Mouse (Mus musculus): ENCODE results near the gene Daam1. TPM values are rescaled to one million over a fixed set of nuclear protein-coding genes. Genes with fewer than 3 reads are reported as not detected.

Gene Daam1
- polyA plus RNA-seq (2015; fragmentation: Nextera tagmentation; extraction: Ambion mirVana) = 12.2 and 13.8 TPM in 2 replicates

DNA sequence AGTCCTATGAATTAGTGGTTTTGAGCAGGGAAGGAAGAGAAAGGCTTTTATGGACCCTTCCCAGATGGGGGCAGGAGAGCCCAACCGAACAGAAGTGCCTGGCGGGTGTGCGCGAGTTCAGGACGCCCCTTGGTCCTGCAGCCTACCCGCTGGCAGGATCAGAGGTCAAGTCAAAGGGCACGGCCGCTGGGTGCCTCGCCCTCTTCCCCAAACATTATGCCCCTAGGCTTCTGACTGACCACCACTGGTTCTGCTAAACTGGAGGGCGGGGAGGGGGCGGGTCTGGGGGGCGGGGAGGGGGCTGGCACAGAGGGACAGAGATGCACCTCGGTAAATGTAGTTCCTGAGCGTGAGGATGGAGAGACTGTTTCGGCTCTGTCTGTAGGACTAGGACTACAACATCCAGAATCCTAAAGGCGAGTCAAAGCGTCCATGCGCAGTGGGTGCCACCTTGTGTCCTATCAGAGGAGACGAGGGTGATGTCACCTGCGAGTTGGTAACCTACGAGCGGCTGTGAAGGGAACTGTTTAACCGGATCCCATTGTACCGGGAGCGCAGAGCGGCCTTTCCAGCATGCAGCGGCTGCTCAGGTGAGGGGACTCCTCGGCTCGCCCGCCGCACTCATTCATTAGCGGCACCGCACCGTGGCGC lies at the start of gene Daam1:
TSS of gene Daam1 (plus strand) at position 472 of the 651 bp plus-strand sequence.
- no peaks in the 10 kb centered on the region for H3K27me3 ChIP-seq
- under 1% methylated on average over 35 of the region's 35 CpGs for WGBS
- H3K9ac ChIP-seq = peak within 1 kb of the TSS; percentile 75
- no peaks in the 10 kb centered on the region for H3K36me3 ChIP-seq
- no peaks in the 10 kb centered on the region for H3K9me3 ChIP-seq
- peak within 1 kb of the TSS; percentile 77 for H3K4me3 ChIP-seq
- ATAC-seq (ENCODE audit: borderline replicate concordance, extremely low read depth, low FRiP score, low TSS enrichment) = peak; percentile 99
- peak within 1 kb of the TSS; percentile 95 for H3K27ac ChIP-seq
- peak within 1 kb of the TSS; percentile 67 for H3K4me2 ChIP-seq
- peaks cover 43% of the 10 kb centered on the region for H3K4me1 ChIP-seq

DNA sequence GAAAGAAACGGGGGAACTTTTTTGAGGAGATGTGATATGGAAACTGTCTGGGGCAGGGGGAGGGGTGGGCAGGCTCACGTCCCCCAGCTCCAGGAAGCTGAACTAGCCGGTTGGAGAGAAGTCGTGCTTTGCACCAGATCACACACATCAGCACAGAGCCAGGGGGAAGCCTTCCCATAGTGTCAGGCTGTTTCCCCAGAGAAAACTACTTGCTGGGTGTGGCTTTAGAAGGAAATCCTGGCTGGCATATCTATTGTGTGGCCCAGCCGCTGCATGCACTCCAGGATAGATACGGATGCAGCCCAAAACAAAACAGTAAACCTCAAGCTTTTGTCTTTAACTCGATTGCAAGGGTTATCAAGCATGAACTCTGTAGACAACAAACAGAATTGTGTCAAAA lies 49.7 kb upstream of the Daam1 start:
- WGBS = 33% methylated on average over 7 of the region's 7 CpGs
- H3K36me3 ChIP-seq = no peaks in the 10 kb centered on the region
- ATAC-seq (ENCODE audit: borderline replicate concordance, extremely low read depth, low FRiP score, low TSS enrichment) = no peak; the same call in 1 of the 2 replicates
- no peak overlapping the region for H3K4me3 ChIP-seq
- no peak overlapping the region for H3K9ac ChIP-seq
- no peaks in the 10 kb centered on the region for H3K9me3 ChIP-seq
- H3K4me2 ChIP-seq = no peak overlapping the region
- 0 out of 2 replicates have a peak overlapping the region, but pooled peaks have one; percentile 19 for H3K27ac ChIP-seq
- H3K27me3 ChIP-seq = no peaks in the 10 kb centered on the region
- peaks cover 14% of the 10 kb centered on the region for H3K4me1 ChIP-seq

DNA sequence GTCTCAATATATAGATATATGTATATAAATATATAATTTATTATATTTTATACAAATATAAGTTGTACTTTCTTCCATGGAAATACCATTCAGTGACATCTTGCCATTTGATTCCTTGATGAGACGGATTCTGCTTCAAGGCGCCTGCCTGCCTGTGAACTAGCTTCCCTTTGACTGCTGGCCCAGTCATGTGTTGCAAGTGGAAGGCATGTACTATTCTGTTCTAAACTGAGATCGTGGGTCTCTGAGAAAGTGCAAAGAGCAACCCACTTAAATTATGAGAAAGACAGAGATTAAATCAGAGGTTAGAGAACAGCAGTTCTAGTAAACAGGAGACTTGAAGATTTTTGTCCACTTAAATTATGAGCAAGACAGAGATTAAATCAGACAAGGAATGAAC lies 46.9 kb upstream of the Daam1 start:
- no peaks in the 10 kb centered on the region for H3K9me3 ChIP-seq
- 0 out of 2 replicates have a peak, but pooled peaks cover 3% of the 10 kb centered on the region for H3K4me1 ChIP-seq
- H3K27me3 ChIP-seq = no peaks in the 10 kb centered on the region
- H3K4me3 ChIP-seq = no peak overlapping the region
- no peak overlapping the region for H3K27ac ChIP-seq
- no peak overlapping the region for H3K9ac ChIP-seq
- ATAC-seq (ENCODE audit: borderline replicate concordance, extremely low read depth, low FRiP score, low TSS enrichment) = no peak
- H3K4me2 ChIP-seq = no peak overlapping the region
- WGBS = 72% methylated on average over 3 of the region's 3 CpGs
- H3K36me3 ChIP-seq = no peaks in the 10 kb centered on the region

DNA sequence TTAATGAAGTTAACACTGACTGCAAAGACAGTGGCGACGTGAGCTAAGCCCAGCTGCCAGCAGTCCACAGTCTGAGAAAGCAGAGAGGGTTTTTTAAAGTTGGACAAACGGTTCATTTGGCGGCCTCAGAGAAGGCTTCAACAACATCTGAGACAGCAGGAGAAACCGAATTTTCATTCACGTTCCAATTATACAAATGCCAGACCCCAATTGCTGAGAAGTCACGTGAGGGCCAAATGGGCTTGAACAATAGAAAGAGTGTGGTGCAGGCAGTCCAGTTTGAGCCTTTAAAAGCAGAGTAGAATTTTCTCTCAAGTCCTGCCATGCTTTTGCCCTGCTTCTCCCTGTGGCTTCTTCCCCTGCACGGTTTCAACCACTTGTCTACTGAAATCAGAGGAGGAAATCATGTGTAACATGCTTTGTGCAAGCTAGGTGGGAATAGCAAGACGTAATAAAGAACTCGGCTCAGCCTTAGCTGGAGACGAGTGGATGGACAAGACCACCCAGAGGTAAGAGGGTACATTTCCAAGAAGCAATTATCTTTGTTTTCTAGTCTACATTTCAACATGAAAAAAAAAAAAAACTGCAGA lies 46.1 kb upstream of the Daam1 start:
- H3K27ac ChIP-seq = no peak overlapping the region
- no peak for ATAC-seq (ENCODE audit: borderline replicate concordance, extremely low read depth, low FRiP score, low TSS enrichment)
- WGBS = 49% methylated on average over 11 of the region's 11 CpGs

DNA sequence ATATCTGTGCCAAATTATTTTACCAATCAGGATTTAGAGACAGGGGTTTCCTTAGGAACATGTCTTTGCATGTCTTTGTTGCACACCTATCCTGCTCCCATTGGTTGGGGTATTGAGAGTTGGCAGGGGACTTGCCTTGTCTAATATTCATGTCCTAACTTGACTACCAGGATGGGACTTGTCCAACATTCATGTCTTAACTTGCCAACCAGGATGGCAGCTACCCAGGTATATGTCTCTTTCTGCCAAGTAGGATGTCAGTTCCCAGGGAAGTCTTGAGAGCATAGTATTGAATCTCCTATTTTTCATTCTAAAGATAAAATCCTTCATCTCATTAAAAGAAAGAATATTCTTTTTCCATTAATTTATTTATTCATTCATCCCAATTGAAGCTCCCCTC lies 44.4 kb upstream of the Daam1 start:
- H3K36me3 ChIP-seq = no peaks in the 10 kb centered on the region
- H3K4me3 ChIP-seq = no peak overlapping the region
- no peaks in the 10 kb centered on the region for H3K27me3 ChIP-seq
- no peak for ATAC-seq (ENCODE audit: borderline replicate concordance, extremely low read depth, low FRiP score, low TSS enrichment)
- no peak overlapping the region for H3K27ac ChIP-seq
- no peak overlapping the region for H3K9ac ChIP-seq
- H3K4me2 ChIP-seq = no peak overlapping the region
- H3K9me3 ChIP-seq = no peaks in the 10 kb centered on the region
- no peaks in the 10 kb centered on the region for H3K4me1 ChIP-seq

More for the DNA sequence above, 46.1 kb upstream of the Daam1 start:
- Histone ChIP-seq H3K27me3 (no peaks in the 10 kb centered on the region), H3K36me3 (no peaks in the 10 kb centered on the region), H3K9me3 (no peaks in the 10 kb centered on the region), H3K4me2 (no peak overlapping the region), H3K4me1 (0 out of 2 replicates have a peak, but pooled peaks cover 3% of the 10 kb centered on the region), H3K4me3 (no peak overlapping the region), H3K9ac (no peak overlapping the region)

DNA sequence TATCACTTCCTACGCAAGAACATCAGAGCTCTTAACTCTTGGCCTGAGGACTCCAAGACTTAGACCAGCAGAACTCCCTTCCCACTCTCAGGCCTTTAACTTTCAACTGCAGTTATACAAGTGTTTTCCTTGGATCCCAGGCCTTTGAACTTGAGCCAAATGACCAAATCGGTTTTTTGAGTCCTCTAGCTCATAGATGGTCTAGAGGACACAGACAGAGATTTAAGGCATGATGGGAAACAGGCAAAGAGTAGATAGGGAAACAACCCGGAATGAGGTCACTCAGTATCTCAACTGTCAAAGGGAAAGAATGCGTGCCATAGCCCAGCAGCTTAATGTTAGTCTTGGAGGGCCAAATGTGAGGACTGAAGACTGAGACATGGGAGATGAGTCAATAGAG lies 42.1 kb upstream of the Daam1 start:
- Histone ChIP-seq H3K27me3 (no peaks in the 10 kb centered on the region), H3K9ac (no peak overlapping the region), H3K4me2 (no peak overlapping the region), H3K4me3 (no peak overlapping the region), H3K9me3 (no peaks in the 10 kb centered on the region), H3K27ac (no peak overlapping the region), H3K4me1 (no peaks in the 10 kb centered on the region; the same call in 1 of the 2 replicates), H3K36me3 (no peaks in the 10 kb centered on the region)
- WGBS = 75% methylated on average over 4 of the region's 4 CpGs
- no peak for ATAC-seq (ENCODE audit: borderline replicate concordance, extremely low read depth, low FRiP score, low TSS enrichment)

DNA sequence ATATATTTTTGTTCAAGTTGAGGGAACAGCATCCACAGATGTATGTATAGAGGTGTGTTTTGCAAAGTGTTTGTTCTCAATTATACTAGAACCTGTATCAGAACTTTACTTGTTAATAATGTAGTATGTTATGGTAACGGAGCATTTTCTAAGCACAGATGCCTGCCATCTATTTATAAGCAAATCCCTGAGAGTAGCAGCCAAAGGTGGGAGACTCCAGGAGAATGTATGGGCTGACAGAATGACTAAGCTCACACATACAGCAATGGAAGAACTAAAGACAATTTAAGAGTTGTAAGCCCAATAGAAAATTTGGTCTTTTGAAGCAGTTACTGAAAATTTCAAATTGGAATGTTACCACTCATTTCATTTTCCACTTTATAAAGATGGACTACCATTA lies 40.3 kb upstream of the Daam1 start:
- H3K27ac ChIP-seq = no peak overlapping the region
- H3K4me3 ChIP-seq = no peak overlapping the region
- H3K9me3 ChIP-seq = no peaks in the 10 kb centered on the region
- H3K4me2 ChIP-seq = no peak overlapping the region
- ATAC-seq (ENCODE audit: borderline replicate concordance, extremely low read depth, low FRiP score, low TSS enrichment) = no peak
- H3K9ac ChIP-seq = no peak overlapping the region
- 88% methylated on average over 1 of the region's 1 CpGs for WGBS
- H3K27me3 ChIP-seq = no peaks in the 10 kb centered on the region
- no peaks in the 10 kb centered on the region for H3K36me3 ChIP-seq
- peaks cover 7% of the 10 kb centered on the region; the same call in 1 of the 2 replicates for H3K4me1 ChIP-seq

DNA sequence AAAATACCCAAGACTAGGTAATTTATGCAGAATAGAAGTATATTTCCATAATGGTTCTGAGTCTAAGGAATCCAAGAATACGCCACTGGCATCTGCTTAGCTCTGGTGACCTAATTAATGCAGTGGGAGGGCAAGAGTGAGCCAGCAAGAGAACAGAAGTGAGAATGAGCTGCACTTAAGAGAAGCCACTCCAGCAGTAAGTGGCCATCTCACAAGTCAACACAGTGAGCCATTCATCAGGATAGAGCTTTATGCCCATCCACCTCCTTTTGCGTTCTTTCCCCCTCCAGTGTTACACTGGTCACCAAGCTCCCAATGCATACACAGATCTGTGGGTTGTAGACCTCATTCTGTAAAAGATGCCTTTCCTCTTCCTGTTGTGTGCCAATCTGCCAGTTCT lies 37.8 kb upstream of the Daam1 start:
- H3K4me3 ChIP-seq = no peak overlapping the region
- peaks cover 18% of the 10 kb centered on the region for H3K4me1 ChIP-seq
- H3K9ac ChIP-seq = no peak overlapping the region
- H3K27me3 ChIP-seq = no peaks in the 10 kb centered on the region
- H3K27ac ChIP-seq = no peak overlapping the region
- no peaks in the 10 kb centered on the region for H3K9me3 ChIP-seq
- H3K36me3 ChIP-seq = no peaks in the 10 kb centered on the region
- WGBS = 57% methylated on average over 2 of the region's 2 CpGs
- ATAC-seq (ENCODE audit: borderline replicate concordance, extremely low read depth, low FRiP score, low TSS enrichment) = no peak
- no peak overlapping the region for H3K4me2 ChIP-seq

DNA sequence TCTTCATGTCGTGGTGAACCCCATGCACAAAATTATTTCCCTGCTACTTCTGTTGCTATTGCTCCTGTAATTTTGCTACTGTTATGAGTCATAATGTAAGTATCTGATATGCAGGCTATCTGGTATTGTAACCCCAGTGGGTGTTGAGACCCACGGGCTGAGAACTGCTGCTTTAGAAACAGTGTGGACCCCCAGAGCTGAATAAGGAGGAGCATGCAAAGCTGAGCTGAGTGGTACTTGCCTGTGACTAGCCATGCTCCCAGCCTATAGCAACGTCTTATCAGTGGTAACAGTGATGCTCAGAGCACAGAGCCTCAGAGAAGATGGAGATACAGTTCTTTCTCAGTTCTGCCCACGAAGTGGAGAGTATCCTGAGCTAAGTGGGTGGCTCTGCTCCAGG lies 35.3 kb upstream of the Daam1 start:
- no peak overlapping the region for H3K9ac ChIP-seq
- no peaks in the 10 kb centered on the region for H3K36me3 ChIP-seq
- no peaks in the 10 kb centered on the region for H3K27me3 ChIP-seq
- WGBS = 35% methylated on average over 4 of the region's 4 CpGs
- ATAC-seq (ENCODE audit: borderline replicate concordance, extremely low read depth, low FRiP score, low TSS enrichment) = no peak
- H3K9me3 ChIP-seq = no peaks in the 10 kb centered on the region
- no peak overlapping the region for H3K4me3 ChIP-seq
- no peak overlapping the region for H3K4me2 ChIP-seq
- H3K4me1 ChIP-seq = peaks cover 18% of the 10 kb centered on the region
- no peak overlapping the region for H3K27ac ChIP-seq

DNA sequence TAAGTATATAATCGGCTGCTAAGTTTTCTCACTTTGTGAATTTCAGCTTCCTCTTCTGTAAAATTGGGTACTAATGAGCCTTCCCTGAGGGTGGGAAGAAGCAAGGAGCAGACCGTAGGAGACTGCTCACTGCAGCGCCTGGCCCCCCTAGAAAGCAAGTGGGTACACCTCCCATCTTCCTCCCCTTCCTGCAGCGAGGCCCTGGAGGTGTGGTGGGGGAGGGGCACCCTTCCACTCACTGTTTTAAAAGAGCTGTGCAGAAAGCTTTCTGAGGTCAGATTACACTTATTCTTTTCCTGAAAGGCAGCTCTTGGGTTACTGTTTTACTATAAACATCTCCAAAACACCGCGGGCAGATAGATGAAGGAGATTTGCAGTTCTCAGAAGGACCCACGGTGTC lies 34.4 kb upstream of the Daam1 start:
- Histone ChIP-seq H3K27me3 (no peaks in the 10 kb centered on the region), H3K4me1 (peaks cover 18% of the 10 kb centered on the region), H3K9ac (no peak overlapping the region), H3K36me3 (no peaks in the 10 kb centered on the region), H3K4me2 (peak overlapping the region; percentile 27; the same call in 1 of the 2 replicates), H3K27ac (no peak overlapping the region), H3K9me3 (no peaks in the 10 kb centered on the region), H3K4me3 (no peak overlapping the region)
- 6% methylated on average over 7 of the region's 7 CpGs for WGBS
- ATAC-seq (ENCODE audit: borderline replicate concordance, extremely low read depth, low FRiP score, low TSS enrichment) = no peak

DNA sequence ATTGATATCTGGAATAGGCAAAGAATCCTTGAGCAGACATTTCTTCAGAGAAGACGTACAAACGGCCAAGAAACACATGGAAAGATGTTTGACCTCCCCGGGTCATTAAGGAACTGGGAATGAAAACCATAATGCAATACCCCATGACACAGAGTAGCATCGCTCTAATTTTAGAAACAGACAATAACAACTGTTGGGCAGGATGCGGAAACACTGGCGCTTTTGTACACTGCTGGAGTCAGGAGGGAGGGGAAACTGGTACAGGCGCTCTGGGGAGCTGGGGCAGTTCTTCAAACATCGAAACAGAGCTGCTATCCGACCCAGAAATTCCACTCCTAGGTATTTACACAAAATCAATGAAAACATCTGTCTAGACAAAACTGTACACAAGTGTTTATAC lies 23.6 kb upstream of the Daam1 start:
- no peaks in the 10 kb centered on the region for H3K36me3 ChIP-seq
- H3K9ac ChIP-seq = no peak overlapping the region
- WGBS = 44% methylated on average over 9 of the region's 9 CpGs
- H3K27ac ChIP-seq = no peak overlapping the region
- H3K4me3 ChIP-seq = no peak overlapping the region
- no peak overlapping the region for H3K4me2 ChIP-seq
- H3K4me1 ChIP-seq = peaks cover 8% of the 10 kb centered on the region
- no peaks in the 10 kb centered on the region for H3K9me3 ChIP-seq
- no peak for ATAC-seq (ENCODE audit: borderline replicate concordance, extremely low read depth, low FRiP score, low TSS enrichment)
- H3K27me3 ChIP-seq = no peaks in the 10 kb centered on the region

DNA sequence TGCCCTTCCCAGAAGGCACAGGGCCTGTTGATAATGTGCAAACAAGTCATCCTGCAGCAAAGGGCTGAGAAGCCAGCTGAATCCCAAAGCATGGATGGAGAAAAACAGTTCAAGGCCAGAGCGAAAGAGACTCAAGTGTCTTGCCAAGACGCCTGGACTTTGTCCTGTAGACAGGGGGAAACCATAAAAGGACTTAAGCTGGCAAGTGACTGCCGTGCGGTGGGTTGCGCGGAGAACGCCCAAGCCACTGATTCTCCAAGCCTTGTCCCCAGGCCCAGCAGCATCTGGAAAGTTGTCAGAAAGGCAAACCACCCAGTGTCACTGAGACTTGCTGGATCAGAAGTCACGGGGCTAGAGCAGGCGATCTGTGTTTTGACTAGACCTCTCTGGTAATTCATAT lies 22.2 kb upstream of the Daam1 start:
- Histone ChIP-seq H3K4me1 (peaks cover 10% of the 10 kb centered on the region), H3K9ac (no peak overlapping the region), H3K27me3 (no peaks in the 10 kb centered on the region), H3K9me3 (no peaks in the 10 kb centered on the region), H3K36me3 (no peaks in the 10 kb centered on the region), H3K27ac (no peak overlapping the region; the same call in 1 of the 2 replicates), H3K4me3 (no peak overlapping the region), H3K4me2 (no peak overlapping the region)
- no peak for ATAC-seq (ENCODE audit: borderline replicate concordance, extremely low read depth, low FRiP score, low TSS enrichment)
- whole genome bisulfite sequencing = 79% methylated on average over 9 of the region's 9 CpGs

Measured in lung, embryonic 15.5 days (tissue).